Mouse (Mus musculus) adrenal gland, postnatal 10 days (tissue): ENCODE data around the gene Mpc2. TPM values are rescaled to one million over a fixed set of nuclear protein-coding genes. Genes with fewer than 3 reads are reported as not detected.
A peak's percentile ranks its signal among the peaks of the same experiment; 100 is the strongest.

ENCODE experiments used
- DNase-seq: peaks from one replicate; pipeline ENCODE4 v3.0.0; 2021; ENCODE audit warnings: mixed read lengths
- long read RNA-seq, 2 experiments: library from polyadenylated mRNA; stranded (forward); transcript quantifications; one replicate each; pipeline ENCODE4 v2.0.0; 2021
- total RNA-seq, 2 experiments: library from RNA; stranded (reverse); gene quantifications; 2 replicates each; pipeline ENCODE4 v1.2.3; 2021

Mpc2 gene
- total RNA-seq: 100 to 1,000 TPM; 381 to 397 TPM
- long read RNA-seq, experiment 1, full-length matches to known transcripts: 592 of 620 reads
- long read RNA-seq, experiment 1, partial matches to known transcripts: 19 of 620 reads
- long read RNA-seq, experiment 1, other reads (novel, unspliced or antisense): 9 of 620 reads
- long read RNA-seq, experiment 2, transcript Mpc2-203 (3 exons, 493 nt): minor isoform, 9 of 437 reads
- long read RNA-seq, experiment 2, transcript Mpc2-201 (5 exons, 1,025 nt): major isoform, 411 of 437 reads
- long read RNA-seq, experiment 2, partial matches to known transcripts: 7 of 437 reads
- long read RNA-seq, experiment 2, other reads (novel, unspliced or antisense): 10 of 437 reads

GRCm38 (mm10) chr1:165460360-165460800 lies at the start of gene Mpc2, which contains the start of gene Dcaf6:
TSS of gene Mpc2 (plus strand) at chr1:165460637.
TSS of gene Dcaf6 (minus strand) at chr1:165460475.
- peak; percentile 100 for DNase-seq

DNA sequence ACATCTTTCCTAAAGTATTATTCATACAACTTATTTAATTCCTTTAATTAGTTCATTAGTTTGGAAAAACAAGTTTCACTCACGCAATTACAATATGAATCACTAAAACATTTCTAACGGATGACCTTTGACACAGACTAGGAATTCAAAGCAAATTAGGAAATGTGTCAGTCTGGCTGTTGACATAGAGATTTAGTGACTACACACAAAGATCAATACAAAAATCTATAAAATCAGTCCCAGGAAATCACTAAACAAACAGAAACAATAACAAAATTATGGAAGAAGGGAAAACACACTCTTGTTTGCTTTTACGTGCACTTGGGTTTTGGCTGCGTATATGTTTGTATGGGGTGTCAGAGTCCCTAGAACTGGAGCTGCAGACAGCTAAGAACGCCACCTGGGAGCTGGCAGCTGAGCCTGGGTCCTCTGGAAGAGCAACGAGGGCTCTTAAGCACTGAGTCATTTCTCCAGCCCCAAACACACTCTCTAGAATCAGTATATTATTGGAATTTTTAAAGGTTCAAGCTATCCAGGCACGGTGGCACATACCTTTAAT lies 39.0 kb upstream of the Mpc2 start:
- DNase-seq: no peak

GRCm38 (mm10) chr1:165426254-165426653 lies 34.2 kb upstream of the Mpc2 start:
- DNase-seq: no peak

DNA sequence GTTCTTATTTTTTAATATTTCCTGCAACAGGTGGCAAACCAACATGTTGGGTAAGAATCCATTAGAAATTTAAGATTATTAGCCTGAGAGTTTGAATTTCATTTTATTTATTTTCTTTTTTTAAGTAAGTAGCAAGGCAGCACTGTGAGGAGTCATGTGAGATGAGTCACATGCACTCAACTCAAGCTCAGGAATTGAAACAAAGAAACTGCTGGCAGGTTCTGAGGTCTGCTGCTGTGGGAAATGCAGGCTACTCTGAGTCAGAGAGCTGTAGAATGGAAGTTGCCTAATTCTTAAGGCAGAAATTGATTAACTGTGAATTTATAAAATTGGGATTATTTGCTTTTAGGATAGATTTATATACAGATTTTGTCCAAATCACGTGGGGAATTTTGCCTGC lies 27.6 kb upstream of the Mpc2 start:
- DNase-seq: peak; percentile 15

GRCm38 (mm10) chr1:165438289-165439021 lies 22.0 kb upstream of the Mpc2 start:
- no peak for DNase-seq

GRCm38 (mm10) chr1:165440788-165441187 lies 19.6 kb upstream of the Mpc2 start:
- no peak for DNase-seq

DNA sequence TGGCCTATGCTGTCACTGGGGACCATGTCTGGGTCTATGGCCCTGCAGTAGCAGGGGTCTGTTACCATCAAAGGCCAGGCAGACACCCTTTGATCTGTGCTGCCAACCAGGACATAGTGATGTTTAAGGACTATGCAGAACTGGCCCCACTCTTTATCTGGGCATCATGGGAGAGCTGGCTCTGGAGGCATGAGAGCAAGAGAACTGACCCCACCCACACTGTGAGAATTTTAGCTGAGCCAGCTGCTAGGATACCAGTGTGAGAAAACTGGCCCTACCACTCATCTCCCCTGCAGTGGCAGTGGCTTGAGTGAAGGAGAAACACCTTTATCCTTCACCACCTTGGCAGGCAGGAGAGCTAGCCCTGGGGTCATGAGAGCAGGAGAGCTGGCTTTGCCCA lies 19.2 kb upstream of the Mpc2 start:
- no peak for DNase-seq

- no peak for DNase-seq
These were observed 18.7 kb upstream of the Mpc2 start for GRCm38 (mm10) chr1:165441719-165442118.

- no peak for DNase-seq
These were observed 1.4 kb upstream of the Mpc2 start for GRCm38 (mm10) chr1:165459041-165459502.

- peak; percentile 72 for DNase-seq
These were observed 795 bp upstream of the Mpc2 start for GRCm38 (mm10) chr1:165459503-165460181.

- peak; percentile 100 for DNase-seq
These were observed 452 bp downstream of the Mpc2 start for GRCm38 (mm10) chr1:165460801-165461377.

- DNase-seq: peak; percentile 56
These were observed 1.2 kb downstream of the Mpc2 start for GRCm38 (mm10) chr1:165461681-165462080.

DNA sequence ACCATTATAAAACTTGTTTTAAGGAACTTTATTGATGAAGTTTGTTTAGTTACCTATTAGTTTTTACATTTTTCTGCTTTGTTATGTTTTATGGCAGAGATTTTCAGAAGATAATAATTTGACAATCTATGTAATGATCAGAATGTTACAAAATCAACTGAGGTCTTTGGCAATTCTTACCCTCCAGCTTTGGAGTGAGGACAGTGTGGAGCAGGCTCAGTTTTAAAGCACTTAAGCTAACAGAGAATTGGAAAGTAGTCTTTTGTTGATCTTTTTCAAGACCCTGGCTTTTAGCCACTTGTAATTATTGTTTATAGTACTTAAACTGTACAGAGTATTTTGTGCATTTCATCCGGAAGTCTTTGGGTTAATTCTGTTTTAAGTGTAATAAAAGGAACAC lies 2.4 kb downstream of the Mpc2 start:
- DNase-seq: no peak

GRCm38 (mm10) chr1:165464574-165464973 lies 4.1 kb downstream of the Mpc2 start:
- DNase-seq: no peak

DNA sequence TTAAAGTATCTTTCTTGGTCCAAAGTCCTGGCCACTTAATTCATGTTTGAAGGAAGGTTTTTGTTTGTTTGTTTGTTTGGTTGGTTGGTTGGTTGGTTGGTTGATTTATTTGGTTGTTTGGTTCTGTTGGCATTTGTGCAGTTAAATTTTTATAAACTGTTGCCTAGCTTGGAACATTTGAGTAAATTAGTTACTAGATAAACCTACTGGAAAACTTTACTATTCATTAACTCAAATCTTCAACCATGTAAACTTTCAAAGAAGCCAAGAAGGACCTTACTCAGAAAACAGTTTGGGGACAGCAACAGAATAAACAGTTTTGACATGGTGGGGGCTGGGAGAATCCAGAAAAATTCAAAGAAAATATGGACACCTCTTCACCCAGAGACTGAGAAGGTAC lies 8.5 kb downstream of the Mpc2 start:
- no peak for DNase-seq

DNA sequence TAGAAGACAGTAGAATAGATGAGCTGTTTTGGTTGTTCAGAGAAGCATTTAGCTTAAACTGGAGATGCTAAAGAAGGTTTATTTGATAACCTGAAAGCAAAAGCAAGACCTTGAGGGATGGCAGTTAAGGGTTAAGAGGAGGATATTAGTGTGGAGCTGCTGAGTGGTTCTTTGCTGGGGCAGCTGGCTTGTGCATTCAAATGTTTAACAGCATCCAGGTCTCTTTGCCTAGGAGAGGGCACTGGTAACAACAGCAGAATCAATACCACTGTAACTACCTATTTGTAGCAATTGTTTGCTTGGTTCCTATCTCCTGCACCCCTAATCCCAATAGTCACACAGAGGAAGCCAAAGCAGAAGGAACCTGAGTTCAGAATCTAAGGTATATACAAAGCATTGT lies 9.3 kb downstream of the Mpc2 start:
- DNase-seq: no peak

GRCm38 (mm10) chr1:165471490-165471889 lies 11.1 kb downstream of the Mpc2 start:
- no peak for DNase-seq

- DNase-seq: no peak
These were observed 24.3 kb downstream of the Mpc2 start, which contains the start of gene Adcy10 for GRCm38 (mm10) chr1:165484688-165485233. TSS of gene Adcy10 (plus strand) at chr1:165485183.

GRCm38 (mm10) chr1:165486108-165486507 lies 25.7 kb downstream of the Mpc2 start:
- DNase-seq: no peak

- no peak for DNase-seq
These were observed 28.8 kb downstream of the Mpc2 start for GRCm38 (mm10) chr1:165489197-165489596.

DNA sequence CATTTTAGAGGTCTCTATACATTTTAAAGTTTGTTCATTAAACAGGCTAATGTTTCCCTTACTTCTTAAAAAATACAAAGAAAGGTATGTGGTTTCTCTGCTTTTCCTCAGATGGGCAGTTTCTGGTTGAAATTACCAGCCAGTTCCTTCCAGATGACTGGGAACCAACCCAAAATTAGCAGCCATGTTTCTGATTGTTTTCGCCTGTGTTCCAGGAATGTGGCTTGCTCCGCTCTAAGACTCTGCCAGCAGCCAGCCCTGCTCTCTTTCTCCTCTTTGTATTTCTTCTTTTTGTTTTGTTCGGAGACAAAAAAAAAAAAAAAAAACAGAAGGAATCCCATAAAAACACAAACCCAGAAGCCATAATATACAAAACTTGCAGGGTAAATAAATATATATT lies 38.4 kb downstream of the Mpc2 start:
- no peak for DNase-seq
